Mouse (Mus musculus): ENCODE data around the gene Prnp. TPM values are rescaled to one million over a fixed set of nuclear protein-coding genes. Genes with fewer than 3 reads are reported as not detected.

The Prnp gene
- polyA plus RNA-seq, 1 experiment from 2014 or later: 74.5 TPM

Other genes with a start within 250 kb of the Prnp start
- not detected in 2 replicates for gene Erv3, start 50.2 kb upstream of the Prnp start, polyA plus RNA-seq (2016; fragmentation: Nextera tagmentation; extraction: Ambion mirVana)
- not detected in 2 replicates for gene Prn, start within 50 bp of the Prnp start, polyA plus RNA-seq (2016; fragmentation: Nextera tagmentation; extraction: Ambion mirVana)
- gene Prnd, start 40.9 kb downstream of the Prnp start, polyA plus RNA-seq (2016; fragmentation: Nextera tagmentation; extraction: Ambion mirVana): 9.8 and 11.0 TPM in 2 replicates
- gene Rassf2, start 120.3 kb downstream of the Prnp start, polyA plus RNA-seq (2016; fragmentation: Nextera tagmentation; extraction: Ambion mirVana): 28.3 and 30.6 TPM in 2 replicates
- gene Slc23a2, start 235.2 kb downstream of the Prnp start, polyA plus RNA-seq (2016; fragmentation: Nextera tagmentation; extraction: Ambion mirVana): 18.9 and 21.1 TPM in 2 replicates